Mouse (Mus musculus) bone marrow, adult 2 months (tissue): ENCODE results near the gene Acad12.

ENCODE experiments used
- CTCF ChIP-seq: fragments of 200-500 bp; IDR thresholded peaks from 2 replicates; pipeline ENCODE4 v1.5.1; 2011; ENCODE audit warnings: low read length, control low read depth; ENCODE audit not compliant: control insufficient read depth, insufficient read depth
- POLR2A ChIP-seq: fragments of 200-500 bp; IDR thresholded peaks from 2 replicates; pipeline ENCODE4 v1.6.1; 2011; ENCODE audit warnings: low read depth, mild to moderate bottlenecking, control low read depth, low read length, borderline replicate concordance; ENCODE audit not compliant: control insufficient read depth

DNA sequence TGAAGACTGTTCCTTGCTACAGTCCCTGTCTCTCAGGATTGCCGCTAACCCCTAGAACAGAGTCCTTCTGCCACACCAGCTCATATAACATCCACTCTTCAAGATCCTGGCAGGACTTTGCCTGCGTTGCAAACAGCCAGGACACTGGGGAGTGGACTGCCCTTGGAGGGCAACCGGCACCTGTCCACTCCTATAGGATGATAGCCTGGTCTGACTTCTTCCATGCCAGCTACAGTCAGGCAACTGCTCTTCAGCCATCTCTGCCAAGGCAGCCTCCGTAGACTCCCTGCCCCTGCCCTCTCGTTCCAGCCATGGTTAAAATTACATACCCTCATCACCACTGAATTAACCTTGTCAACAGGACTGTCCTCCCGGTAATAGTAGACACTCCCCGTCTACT lies 69.5 kb downstream of the Acad12 start:
- no peak for TF ChIP-seq POLR2A
- no peak for TF ChIP-seq CTCF
